Mouse (Mus musculus) liver, embryonic 15.5 days (tissue): Measurements from ENCODE around the gene Ptprc. TPM values are rescaled to one million over a fixed set of nuclear protein-coding genes. Genes with fewer than 3 reads are reported as not detected.

Experiments used
- ATAC-seq: fragments of 200-750 bp; cut with Nextera tagmentation; 2 replicates; pipeline ENCODE4 v1.8.0; 2017; ENCODE audit warnings: moderate number of reproducible peaks, mild to moderate bottlenecking, moderate library complexity; ENCODE audit not compliant: insufficient read depth
- H3K27ac ChIP-seq: fragments of 300-500 bp; sonication (generic); replicated peaks from 2 replicates; pipeline ENCODE4 v1.5.1; 2015; ENCODE audit warnings: mild to moderate bottlenecking, inconsistent platforms
- H3K27me3 ChIP-seq: fragments of 300-500 bp; sonication (generic); 2 replicates; pipeline ENCODE4 v1.6.1; 2015; ENCODE audit warnings: mild to moderate bottlenecking, inconsistent platforms
- H3K36me3 ChIP-seq: fragments of 300-500 bp; sonication (generic); replicated peaks from 2 replicates; pipeline ENCODE4 v1.6.1; 2015; ENCODE audit warnings: moderate library complexity, mild to moderate bottlenecking, inconsistent platforms
- H3K4me1 ChIP-seq: fragments of 300-500 bp; sonication (generic); replicated peaks from 2 replicates; pipeline ENCODE4 v1.6.1; 2015; ENCODE audit warnings: inconsistent platforms
- H3K4me2 ChIP-seq: fragments of 300-500 bp; sonication (generic); 2 replicates; pipeline ENCODE4 v1.6.1; 2015; ENCODE audit warnings: moderate library complexity, mild to moderate bottlenecking, inconsistent platforms
- H3K4me3 ChIP-seq: fragments of 300-500 bp; sonication (generic); replicated peaks from 2 replicates; pipeline ENCODE4 v1.5.1; 2015; ENCODE audit warnings: mild to moderate bottlenecking, inconsistent platforms
- H3K9ac ChIP-seq: fragments of 300-500 bp; sonication (generic); 2 replicates; pipeline ENCODE4 v1.6.1; 2015; ENCODE audit warnings: moderate library complexity, mild to moderate bottlenecking, inconsistent platforms
- H3K9me3 ChIP-seq: fragments of 300-500 bp; sonication (generic); replicated peaks from 2 replicates; pipeline ENCODE4 v1.6.1; 2016; ENCODE audit warnings: inconsistent platforms
- WGBS: fragments of 180-500 bp; shearing (Covaris S2); methylation state at CpG from one replicate; pipeline ENCODE4 v1.1.7; 2015; ENCODE audit warnings: mixed read lengths; ENCODE audit not compliant: insufficient replicate concordance; 5-methylcytosine and 5-hydroxymethylcytosine counted together
- polyA plus RNA-seq: library from polyadenylated mRNA; unstranded; fragments of >200 nt; fragmentation: Nextera tagmentation; extraction: Ambion mirVana; gene quantifications from 2 replicates; pipeline ENCODE4 v1.2.1, GENCODE M21; 2015

Gene Ptprc
- polyA plus RNA-seq, 1 experiment from 2014 or later, result 7.8 TPM

- H3K36me3 ChIP-seq, result no peaks in the 10 kb centered on the region
- 9% methylated on average over 1 of the region's 1 CpGs for WGBS
- H3K9ac ChIP-seq, result no peak overlapping the region
- no peak overlapping the region for H3K4me2 ChIP-seq
- H3K4me1 ChIP-seq, result no peaks in the 10 kb centered on the region; the same call in 1 of the 2 replicates
- ATAC-seq, result no peak
- no peaks in the 10 kb centered on the region for H3K9me3 ChIP-seq
- no peaks in the 10 kb centered on the region for H3K27me3 ChIP-seq
- no peak overlapping the region for H3K27ac ChIP-seq
- no peak overlapping the region for H3K4me3 ChIP-seq
Measured at GRCm38 (mm10) chr1:138039201-138039600, 136.3 kb downstream of the Ptprc start.

DNA sequence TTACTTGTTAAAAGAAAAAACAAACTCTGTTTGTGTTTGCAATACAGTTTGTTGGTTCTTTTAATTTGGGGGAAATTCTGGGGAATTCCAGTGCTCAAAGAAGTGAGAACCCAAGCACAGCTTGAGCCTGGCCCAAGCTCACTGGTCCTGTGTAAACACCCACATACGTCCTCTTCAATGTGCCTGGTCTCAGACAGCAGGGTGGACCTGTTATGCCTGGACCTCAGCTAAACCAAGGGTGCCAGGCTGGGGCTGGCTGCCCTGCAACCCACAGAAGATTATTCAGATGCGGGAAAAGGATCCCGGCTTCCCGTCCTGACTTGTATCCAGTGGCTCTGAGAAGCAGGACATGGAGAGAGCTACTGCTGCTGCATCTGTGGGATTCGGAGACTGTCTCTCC is 138.0 kb downstream of the Ptprc start:
- Histone ChIP-seq H3K9ac (no peak overlapping the region), H3K27ac (no peak overlapping the region), H3K4me3 (no peak overlapping the region), H3K27me3 (no peaks in the 10 kb centered on the region), H3K4me1 (no peaks in the 10 kb centered on the region; the same call in 1 of the 2 replicates), H3K36me3 (no peaks in the 10 kb centered on the region), H3K9me3 (no peaks in the 10 kb centered on the region), H3K4me2 (no peak overlapping the region)
- ATAC-seq, result no peak
- 63% methylated on average over 5 of the region's 5 CpGs for WGBS

- no peak overlapping the region for H3K4me2 ChIP-seq
- H3K4me3 ChIP-seq, result no peak overlapping the region
- H3K9me3 ChIP-seq, result no peaks in the 10 kb centered on the region
- H3K4me1 ChIP-seq, result no peaks in the 10 kb centered on the region
- no peak overlapping the region for H3K9ac ChIP-seq
- ATAC-seq, result no peak
- no peaks in the 10 kb centered on the region for H3K36me3 ChIP-seq
- no peak overlapping the region for H3K27ac ChIP-seq
- 59% methylated on average over 4 of the region's 4 CpGs for WGBS
- no peaks in the 10 kb centered on the region for H3K27me3 ChIP-seq
Measured at GRCm38 (mm10) chr1:138029649-138030048, 145.9 kb downstream of the Ptprc start.

GRCm38 (mm10) chr1:138025298-138025697 is 150.2 kb downstream of the Ptprc start:
- no peak overlapping the region for H3K4me3 ChIP-seq
- no peak overlapping the region for H3K9ac ChIP-seq
- no peak overlapping the region for H3K4me2 ChIP-seq
- no peaks in the 10 kb centered on the region for H3K9me3 ChIP-seq
- no peaks in the 10 kb centered on the region for H3K27me3 ChIP-seq
- H3K36me3 ChIP-seq, result no peaks in the 10 kb centered on the region
- 62% methylated on average over 1 of the region's 1 CpGs for WGBS
- ATAC-seq, result no peak
- H3K27ac ChIP-seq, result no peak overlapping the region
- H3K4me1 ChIP-seq, result no peaks in the 10 kb centered on the region

- no peaks in the 10 kb centered on the region for H3K27me3 ChIP-seq
- no peak overlapping the region for H3K9ac ChIP-seq
- no peak overlapping the region for H3K4me3 ChIP-seq
- no peak overlapping the region for H3K4me2 ChIP-seq
- H3K36me3 ChIP-seq, result no peaks in the 10 kb centered on the region
- WGBS, result 57% methylated on average over 4 of the region's 4 CpGs
- ATAC-seq, result no peak
- H3K4me1 ChIP-seq, result no peaks in the 10 kb centered on the region
- H3K27ac ChIP-seq, result no peak overlapping the region
- H3K9me3 ChIP-seq, result no peaks in the 10 kb centered on the region
Measured at GRCm38 (mm10) chr1:138023601-138024000, 151.9 kb downstream of the Ptprc start.

DNA sequence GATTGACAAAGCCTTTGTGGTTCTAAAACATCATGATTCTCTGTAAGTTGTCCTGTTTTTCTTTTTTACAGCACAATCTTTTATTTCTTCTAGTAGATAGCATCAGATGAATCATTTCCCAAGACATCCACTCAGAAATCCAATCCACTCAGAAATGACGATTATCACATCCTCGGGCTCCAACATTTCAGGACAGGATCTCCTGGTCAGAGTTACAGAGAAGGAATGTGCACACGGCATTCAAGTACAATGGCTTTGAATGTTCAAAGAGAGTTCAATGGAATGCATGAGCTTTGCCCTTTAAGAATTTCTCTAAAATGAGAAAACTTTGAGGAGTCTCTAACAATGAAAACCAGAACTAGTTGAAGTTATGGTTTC is 152.6 kb downstream of the Ptprc start:
- no peaks in the 10 kb centered on the region for H3K27me3 ChIP-seq
- H3K9me3 ChIP-seq, result no peaks in the 10 kb centered on the region
- no peaks in the 10 kb centered on the region for H3K36me3 ChIP-seq
- no peaks in the 10 kb centered on the region for H3K4me1 ChIP-seq
- no peak overlapping the region for H3K4me2 ChIP-seq
- H3K27ac ChIP-seq, result no peak overlapping the region
- H3K9ac ChIP-seq, result no peak overlapping the region
- 55% methylated on average over 3 of the region's 3 CpGs for WGBS
- ATAC-seq, result no peak
- no peak overlapping the region for H3K4me3 ChIP-seq

DNA sequence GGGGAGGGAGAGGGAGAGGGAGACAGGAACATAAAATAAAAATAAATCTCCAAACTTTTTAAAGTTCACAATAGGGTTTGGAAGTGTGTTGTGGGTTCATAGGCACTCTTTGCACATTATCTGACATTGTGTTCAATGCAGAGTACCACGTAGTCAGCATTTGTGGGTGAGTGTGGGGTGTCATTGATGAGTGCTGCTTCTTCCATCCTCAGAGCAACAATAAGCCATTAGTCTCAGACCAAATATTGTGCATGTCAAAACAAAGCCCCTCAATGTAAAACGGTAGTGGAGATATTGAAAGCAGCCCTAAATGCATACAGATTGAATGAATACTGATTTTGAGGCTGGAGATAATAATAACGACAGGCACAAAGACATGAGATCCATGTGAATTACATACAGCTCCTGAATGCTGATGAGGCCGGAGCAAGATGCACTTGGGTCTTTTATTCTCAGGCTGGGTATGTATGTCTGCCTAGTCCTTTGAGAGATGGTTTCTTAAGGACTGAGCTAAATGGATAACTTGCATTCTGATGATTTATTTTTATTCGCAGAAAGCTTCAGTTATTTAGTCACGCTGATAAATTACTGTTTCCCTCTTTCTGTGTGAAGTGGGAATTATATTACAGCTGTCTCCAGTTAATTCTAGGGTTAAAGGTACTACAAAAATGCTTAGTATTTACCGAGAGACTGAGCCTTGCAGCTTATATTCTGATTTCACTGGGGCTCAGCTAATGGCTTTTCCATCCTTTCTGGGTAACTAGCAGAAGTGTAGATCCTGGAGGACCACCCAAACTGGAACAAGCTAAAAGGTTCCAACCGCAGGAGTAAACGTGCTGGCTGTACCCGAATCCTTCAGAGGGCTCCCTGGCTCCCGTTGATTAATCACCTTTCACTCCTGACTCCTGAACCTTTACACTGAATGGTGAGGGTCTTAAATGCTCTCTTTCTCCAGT is 153.3 kb downstream of the Ptprc start:
- Histone ChIP-seq H3K4me3 (no peak overlapping the region), H3K27ac (no peak overlapping the region), H3K9me3 (no peaks in the 10 kb centered on the region), H3K4me2 (no peak overlapping the region), H3K4me1 (no peaks in the 10 kb centered on the region), H3K36me3 (no peaks in the 10 kb centered on the region), H3K27me3 (no peaks in the 10 kb centered on the region), H3K9ac (no peak overlapping the region)
- no peak for ATAC-seq
- WGBS, result 66% methylated on average over 11 of the region's 11 CpGs

Other genes starting within 250 kb of the Ptprc start
- gene Atp6v1g3, start 98.0 kb upstream of the Ptprc start, polyA plus RNA-seq, result not detected in 2 replicates